Mouse (Mus musculus): ENCODE data around the gene Alk. TPM values are rescaled to one million over a fixed set of nuclear protein-coding genes. Genes with fewer than 3 reads are reported as not detected.

Gene Alk
- polyA plus RNA-seq, 1 experiment = not detected

DNA sequence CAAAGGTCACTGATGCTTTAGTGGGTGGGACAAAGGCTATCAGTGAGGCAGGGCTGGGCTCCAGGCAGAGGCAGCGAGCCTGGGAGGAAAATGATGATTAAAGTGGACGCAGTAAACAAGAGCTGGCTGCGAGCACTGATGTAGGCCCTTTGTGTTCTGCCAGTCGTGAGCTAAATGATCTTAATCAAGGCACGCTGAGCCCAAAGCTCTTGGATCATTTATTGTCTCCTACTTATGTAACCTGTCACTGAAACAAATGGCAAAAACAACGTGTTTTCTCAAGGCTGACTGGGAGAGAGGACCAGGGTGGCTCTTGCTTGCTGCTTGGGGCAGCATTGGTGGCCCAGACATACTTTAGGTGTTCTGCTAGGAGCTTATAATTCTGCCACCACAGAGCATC lies 663.0 kb downstream of the Alk start:
- no peak overlapping the region for H3ac ChIP-seq (ENCODE audit: control insufficient read depth, insufficient read length, low read depth)
- TF ChIP-seq FOSL1 (IDR thresholded peaks at IDR 0.05; ENCODE audit: insufficient read depth, low read length, poor library complexity, severe bottlenecking) (no peak), USF1 (IDR thresholded peaks at IDR 0.05; ENCODE audit: low read depth) (no peak), CEBPB (IDR thresholded peaks at IDR 0.05; ENCODE audit: low read depth) (no peak), MYOD1 (IDR thresholded peaks at IDR 0.05; ENCODE audit: control insufficient read depth, insufficient read length, low read depth) (no peak), CTCF (IDR thresholded peaks at IDR 0.05; ENCODE audit: control insufficient read depth, insufficient read depth, insufficient read length) (no peak), MYOG (IDR thresholded peaks at IDR 0.05; ENCODE audit: control insufficient read depth, extremely low read depth, insufficient read length) (no peak), MAX (IDR thresholded peaks at IDR 0.05) (no peak)

DNA sequence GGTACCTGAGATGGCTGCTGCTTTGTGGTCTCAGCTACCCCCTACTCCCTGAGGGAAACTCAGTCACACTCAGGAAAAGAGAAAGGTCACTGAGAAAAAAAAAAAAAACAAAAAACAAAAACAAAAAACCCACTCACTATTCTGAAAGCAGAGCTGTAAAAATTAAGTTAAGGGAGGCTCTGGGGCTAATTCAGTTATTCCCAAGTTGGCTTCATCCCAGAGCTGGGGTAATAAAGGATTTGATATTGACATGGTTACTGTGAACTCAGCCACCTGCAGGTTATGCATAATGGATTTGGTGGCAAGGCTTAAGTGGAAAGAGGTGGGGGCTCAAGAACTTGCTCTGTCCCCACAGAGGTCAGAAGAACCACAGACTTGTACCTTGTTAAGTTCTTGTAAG lies 667.7 kb downstream of the Alk start:
- Histone ChIP-seq H3K27me3 (ENCODE audit: control insufficient read depth, insufficient read depth, insufficient read length) (no peaks in the 10 kb centered on the region), H3ac (ENCODE audit: control insufficient read depth, insufficient read length, low read depth) (no peak overlapping the region), H3K79me3 (ENCODE audit: low read depth) (no peaks in the 10 kb centered on the region), H3K4me3 (ENCODE audit: insufficient read depth, poor library complexity, severe bottlenecking) (no peak overlapping the region), H3K79me2 (ENCODE audit: control insufficient read depth, insufficient read depth) (no peaks in the 10 kb centered on the region), H3K36me3 (ENCODE audit: control insufficient read depth, insufficient read depth) (no peaks in the 10 kb centered on the region)
- no peak for TF ChIP-seq MAX (IDR thresholded peaks at IDR 0.05)
- no peak for TF ChIP-seq USF1 (IDR thresholded peaks at IDR 0.05; ENCODE audit: low read depth)
- no peak for TF ChIP-seq CTCF (IDR thresholded peaks at IDR 0.05; ENCODE audit: control insufficient read depth, insufficient read depth, insufficient read length)
- TF ChIP-seq FOSL1 (IDR thresholded peaks at IDR 0.05; ENCODE audit: insufficient read depth, low read length, poor library complexity, severe bottlenecking) = no peak
- TF ChIP-seq MYOD1 (IDR thresholded peaks at IDR 0.05; ENCODE audit: control insufficient read depth, insufficient read length, low read depth) = no peak
- no peak for TF ChIP-seq CEBPB (IDR thresholded peaks at IDR 0.05; ENCODE audit: low read depth)
- TF ChIP-seq MYOG (IDR thresholded peaks at IDR 0.05; ENCODE audit: control insufficient read depth, extremely low read depth, insufficient read length) = no peak

More for the DNA sequence above, 663.0 kb downstream of the Alk start:
- no peaks in the 10 kb centered on the region for H3K27me3 ChIP-seq (ENCODE audit: control insufficient read depth, insufficient read depth, insufficient read length)
- H3K79me3 ChIP-seq (ENCODE audit: low read depth) = no peaks in the 10 kb centered on the region
- no peaks in the 10 kb centered on the region for H3K79me2 ChIP-seq (ENCODE audit: control insufficient read depth, insufficient read depth)
- no peak overlapping the region for H3K4me3 ChIP-seq (ENCODE audit: insufficient read depth, poor library complexity, severe bottlenecking)
- no peaks in the 10 kb centered on the region for H3K36me3 ChIP-seq (ENCODE audit: control insufficient read depth, insufficient read depth)

DNA sequence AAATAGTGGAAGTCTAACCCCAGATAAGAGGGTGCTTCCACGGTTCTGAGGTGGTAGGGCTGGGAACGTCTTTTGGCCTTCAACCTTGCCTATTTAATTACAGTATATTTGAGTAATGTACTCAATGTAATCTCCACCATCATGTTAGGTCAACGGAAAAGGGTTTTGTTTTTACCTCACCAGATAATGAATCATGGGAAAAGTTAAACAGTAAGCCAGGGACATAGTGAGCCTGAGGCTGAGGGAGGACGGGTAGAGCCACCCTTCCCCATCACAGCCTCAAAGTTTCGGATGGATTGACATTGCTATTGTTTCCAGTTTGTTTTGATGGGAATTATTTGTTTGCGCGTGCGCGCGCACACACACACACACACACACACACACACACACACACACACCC lies 668.6 kb downstream of the Alk start:
- Histone ChIP-seq H3K79me3 (ENCODE audit: low read depth) (no peaks in the 10 kb centered on the region), H3K27me3 (ENCODE audit: control insufficient read depth, insufficient read depth, insufficient read length) (no peaks in the 10 kb centered on the region), H3ac (ENCODE audit: control insufficient read depth, insufficient read length, low read depth) (no peak overlapping the region), H3K79me2 (ENCODE audit: control insufficient read depth, insufficient read depth) (no peaks in the 10 kb centered on the region), H3K36me3 (ENCODE audit: control insufficient read depth, insufficient read depth) (no peaks in the 10 kb centered on the region), H3K4me3 (ENCODE audit: insufficient read depth, poor library complexity, severe bottlenecking) (no peak overlapping the region)
- TF ChIP-seq CTCF (IDR thresholded peaks at IDR 0.05; ENCODE audit: control insufficient read depth, insufficient read depth, insufficient read length) = no peak
- no peak for TF ChIP-seq CEBPB (IDR thresholded peaks at IDR 0.05; ENCODE audit: low read depth)
- TF ChIP-seq MAX (IDR thresholded peaks at IDR 0.05) = no peak
- no peak for TF ChIP-seq MYOD1 (IDR thresholded peaks at IDR 0.05; ENCODE audit: control insufficient read depth, insufficient read length, low read depth)
- TF ChIP-seq MYOG (IDR thresholded peaks at IDR 0.05; ENCODE audit: control insufficient read depth, extremely low read depth, insufficient read length) = no peak
- no peak for TF ChIP-seq USF1 (IDR thresholded peaks at IDR 0.05; ENCODE audit: low read depth)
- no peak for TF ChIP-seq FOSL1 (IDR thresholded peaks at IDR 0.05; ENCODE audit: insufficient read depth, low read length, poor library complexity, severe bottlenecking)

DNA sequence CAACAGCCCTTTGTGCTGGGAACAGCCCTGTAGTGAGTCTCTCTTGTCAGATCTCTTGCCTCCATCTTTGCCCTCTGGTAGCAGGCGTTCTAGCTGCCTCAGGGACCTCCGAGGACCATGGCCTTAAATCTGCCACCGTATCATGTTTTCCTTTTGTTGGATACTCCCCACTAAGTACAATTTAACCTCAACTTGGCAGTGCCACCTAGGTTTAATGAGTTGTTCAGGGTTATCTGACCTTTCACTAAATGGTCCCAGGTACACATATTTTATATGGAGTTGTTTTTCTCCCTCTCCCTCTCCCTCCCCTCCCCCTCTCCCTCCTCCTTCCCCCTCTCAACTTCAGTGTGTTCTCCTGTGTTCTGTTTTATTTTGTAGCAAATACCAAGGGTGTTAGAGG lies 669.1 kb downstream of the Alk start:
- Histone ChIP-seq H3K79me3 (ENCODE audit: low read depth) (no peaks in the 10 kb centered on the region), H3K36me3 (ENCODE audit: control insufficient read depth, insufficient read depth) (no peaks in the 10 kb centered on the region), H3K79me2 (ENCODE audit: control insufficient read depth, insufficient read depth) (no peaks in the 10 kb centered on the region), H3ac (ENCODE audit: control insufficient read depth, insufficient read length, low read depth) (no peak overlapping the region), H3K4me3 (ENCODE audit: insufficient read depth, poor library complexity, severe bottlenecking) (no peak overlapping the region), H3K27me3 (ENCODE audit: control insufficient read depth, insufficient read depth, insufficient read length) (no peaks in the 10 kb centered on the region)
- TF ChIP-seq FOSL1 (IDR thresholded peaks at IDR 0.05; ENCODE audit: insufficient read depth, low read length, poor library complexity, severe bottlenecking) (no peak), CTCF (IDR thresholded peaks at IDR 0.05; ENCODE audit: control insufficient read depth, insufficient read depth, insufficient read length) (no peak), MAX (IDR thresholded peaks at IDR 0.05) (no peak), USF1 (IDR thresholded peaks at IDR 0.05; ENCODE audit: low read depth) (no peak), MYOG (IDR thresholded peaks at IDR 0.05; ENCODE audit: control insufficient read depth, extremely low read depth, insufficient read length) (no peak), MYOD1 (IDR thresholded peaks at IDR 0.05; ENCODE audit: control insufficient read depth, insufficient read length, low read depth) (no peak), CEBPB (IDR thresholded peaks at IDR 0.05; ENCODE audit: low read depth) (no peak)

DNA sequence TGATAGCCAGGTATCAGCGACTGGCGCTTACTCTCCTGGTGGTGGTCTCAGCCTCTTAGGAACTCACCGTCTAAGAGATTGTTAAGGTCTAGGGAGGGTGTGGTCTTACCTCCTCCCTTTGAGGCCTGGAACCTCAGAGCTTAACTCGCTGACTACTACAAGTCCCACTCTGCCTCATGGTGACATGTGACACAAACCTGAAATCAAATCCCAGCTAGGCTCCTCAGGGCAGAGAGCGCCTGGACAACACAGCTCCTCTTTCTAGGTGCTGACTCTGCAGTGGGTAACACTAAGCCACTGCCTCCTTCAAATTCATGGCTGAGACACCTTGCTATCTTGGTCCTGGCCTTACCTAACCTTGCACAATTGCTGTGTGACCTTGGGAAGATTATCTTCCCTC lies 689.5 kb downstream of the Alk start:
- no peaks in the 10 kb centered on the region for H3K27me3 ChIP-seq (ENCODE audit: control insufficient read depth, insufficient read depth, insufficient read length)
- H3K79me3 ChIP-seq (ENCODE audit: low read depth) = no peaks in the 10 kb centered on the region
- no peaks in the 10 kb centered on the region for H3K36me3 ChIP-seq (ENCODE audit: control insufficient read depth, insufficient read depth)
- H3K79me2 ChIP-seq (ENCODE audit: control insufficient read depth, insufficient read depth) = no peaks in the 10 kb centered on the region
- TF ChIP-seq MAX (IDR thresholded peaks at IDR 0.05) (no peak), USF1 (IDR thresholded peaks at IDR 0.05; ENCODE audit: low read depth) (no peak), MYOG (IDR thresholded peaks at IDR 0.05; ENCODE audit: control insufficient read depth, extremely low read depth, insufficient read length) (no peak), CEBPB (IDR thresholded peaks at IDR 0.05; ENCODE audit: low read depth) (no peak), CTCF (IDR thresholded peaks at IDR 0.05; ENCODE audit: control insufficient read depth, insufficient read depth, insufficient read length) (no peak), FOSL1 (IDR thresholded peaks at IDR 0.05; ENCODE audit: insufficient read depth, low read length, poor library complexity, severe bottlenecking) (no peak), MYOD1 (IDR thresholded peaks at IDR 0.05; ENCODE audit: control insufficient read depth, insufficient read length, low read depth) (no peak)
- no peak overlapping the region for H3ac ChIP-seq (ENCODE audit: control insufficient read depth, insufficient read length, low read depth)
- no peak overlapping the region for H3K4me3 ChIP-seq (ENCODE audit: insufficient read depth, poor library complexity, severe bottlenecking)

DNA sequence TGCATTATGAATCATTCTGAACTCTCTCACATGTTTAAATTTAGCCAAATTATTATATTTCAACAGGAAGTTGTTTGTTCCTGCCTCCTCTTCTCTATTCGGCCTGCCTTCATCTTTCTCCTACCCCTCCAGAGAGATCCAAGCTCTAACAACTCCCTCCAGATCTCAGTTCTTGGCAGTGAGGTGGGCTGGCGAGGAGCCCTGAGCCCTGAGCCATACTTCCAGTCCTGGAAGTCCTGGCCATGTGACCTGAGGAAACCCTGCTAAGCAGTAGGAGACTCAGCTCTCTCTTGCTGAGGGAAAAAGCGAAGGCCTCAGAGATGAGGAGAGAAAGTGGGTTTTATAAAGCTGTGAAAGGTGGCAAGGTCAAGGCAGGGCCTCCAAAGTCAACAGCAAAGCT lies 689.9 kb downstream of the Alk start:
- no peaks in the 10 kb centered on the region for H3K79me2 ChIP-seq (ENCODE audit: control insufficient read depth, insufficient read depth)
- no peaks in the 10 kb centered on the region for H3K79me3 ChIP-seq (ENCODE audit: low read depth)
- H3ac ChIP-seq (ENCODE audit: control insufficient read depth, insufficient read length, low read depth) = no peak overlapping the region
- H3K27me3 ChIP-seq (ENCODE audit: control insufficient read depth, insufficient read depth, insufficient read length) = no peaks in the 10 kb centered on the region
- H3K36me3 ChIP-seq (ENCODE audit: control insufficient read depth, insufficient read depth) = no peaks in the 10 kb centered on the region
- H3K4me3 ChIP-seq (ENCODE audit: insufficient read depth, poor library complexity, severe bottlenecking) = no peak overlapping the region
- TF ChIP-seq CTCF (IDR thresholded peaks at IDR 0.05; ENCODE audit: control insufficient read depth, insufficient read depth, insufficient read length) (no peak), CEBPB (IDR thresholded peaks at IDR 0.05; ENCODE audit: low read depth) (no peak), MAX (IDR thresholded peaks at IDR 0.05) (no peak), FOSL1 (IDR thresholded peaks at IDR 0.05; ENCODE audit: insufficient read depth, low read length, poor library complexity, severe bottlenecking) (no peak), USF1 (IDR thresholded peaks at IDR 0.05; ENCODE audit: low read depth) (no peak), MYOD1 (IDR thresholded peaks at IDR 0.05; ENCODE audit: control insufficient read depth, insufficient read length, low read depth) (no peak), MYOG (IDR thresholded peaks at IDR 0.05; ENCODE audit: control insufficient read depth, extremely low read depth, insufficient read length) (no peak)

Measured in C2C12 (cell line).